ENCODE assay signal across 25 mouse cellular contexts in the genomic region with DNA sequence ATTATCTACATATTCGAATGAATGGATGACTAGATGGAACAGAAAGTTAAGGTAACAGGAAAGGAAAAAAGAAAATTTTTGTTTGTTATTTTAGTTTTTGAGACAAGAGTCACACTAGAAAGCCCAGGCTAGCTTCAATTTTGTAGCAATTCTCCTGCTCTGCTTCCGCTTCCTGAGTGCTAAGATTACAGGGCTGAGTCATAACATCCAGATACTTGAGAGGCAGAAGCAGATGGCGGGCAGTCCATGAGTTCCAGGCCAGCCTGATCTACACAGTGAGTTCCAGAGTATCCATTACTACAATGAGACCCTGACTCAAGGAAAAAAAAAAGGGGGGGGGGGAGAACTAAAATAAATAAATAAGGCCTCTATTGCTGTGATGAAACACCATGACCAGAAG.
"Had no signal": no experiment of that assay in that cellular context is flagged by ENCODE, and none has a peak within 500 bp of the region (broad histone marks: within the 10 kb centered on the region; RNA-seq: fewer than 3 reads in every experiment).

No protein-coding gene starts in this region.

- H3K9ac ChIP-seq: heart, embryonic 12.5 days; hindbrain, embryonic 12.5 days; hindbrain, embryonic 14.5 days; intestine, embryonic 15.5 days; limb, embryonic 13.5 days; limb, embryonic 15.5 days; liver, embryonic 12.5 days had no signal

- H3K4me2 ChIP-seq: heart, embryonic 12.5 days; hindbrain, embryonic 12.5 days; hindbrain, embryonic 14.5 days; intestine, embryonic 15.5 days; limb, embryonic 13.5 days; limb, embryonic 15.5 days; liver, embryonic 12.5 days had no signal

- H3K27ac ChIP-seq: gastrocnemius, adult 2 months; heart, embryonic 10.5 days; hindbrain, embryonic 10.5 days; hindbrain, embryonic 12.5 days; hindbrain, embryonic 14.5 days; intestine, embryonic 15.5 days; limb, embryonic 13.5 days; limb, embryonic 15.5 days; liver, embryonic 12.5 days had no signal

- ATAC-seq: hindbrain, embryonic 16.5 days; inflammation-experienced regulatory T-cells, adult 6 months; intestine, embryonic 15.5 days; intestine, postnatal 0 days; liver, embryonic 12.5 days had no signal

- H3K27me3 ChIP-seq: heart, embryonic 12.5 days; hindbrain, embryonic 12.5 days; intestine, embryonic 15.5 days; limb, embryonic 13.5 days; limb, embryonic 15.5 days; liver, embryonic 12.5 days had no signal

- H3K9me3 ChIP-seq: heart, embryonic 10.5 days; heart, embryonic 12.5 days; hindbrain, embryonic 10.5 days; hindbrain, embryonic 12.5 days; intestine, embryonic 15.5 days; limb, embryonic 13.5 days; limb, embryonic 15.5 days; liver, embryonic 12.5 days had no signal

- H3K4me1 ChIP-seq: hindbrain, embryonic 12.5 days; intestine, embryonic 15.5 days; limb, embryonic 13.5 days; limb, embryonic 15.5 days; liver, embryonic 12.5 days had no signal

- H3K4me3 ChIP-seq: gastrocnemius, adult 2 months; heart, embryonic 10.5 days; heart, embryonic 12.5 days; hindbrain, embryonic 10.5 days; hindbrain, embryonic 12.5 days; intestine, embryonic 15.5 days; limb, embryonic 13.5 days; limb, embryonic 15.5 days; liver, embryonic 12.5 days had no signal

- DNase-seq: gastrocnemius, adult 2 months; gastrocnemius, postnatal 10 days; gastrocnemius, postnatal 25 days; heart, adult 18-20 months; heart, postnatal 10 days; heart, postnatal 4 days; kidney, adult 18-20 months; kidney, adult 8-10 months; kidney, postnatal 10 days; kidney, postnatal 25 days; layer of hippocampus, adult 9-11 months; layer of hippocampus, postnatal 36 days; left cerebral cortex, postnatal 4 days had no signal

- H3K36me3 ChIP-seq: heart, embryonic 10.5 days; hindbrain, embryonic 10.5 days; hindbrain, embryonic 12.5 days; intestine, embryonic 15.5 days; liver, embryonic 12.5 days had no signal
